Mouse (Mus musculus): ENCODE results near the gene Adora1. TPM values are rescaled to one million over a fixed set of nuclear protein-coding genes. Genes with fewer than 3 reads are reported as not detected.
"Not testable (repeated sequence)": the region's sequence is repeated elsewhere in the genome, so short reads cannot be mapped to it uniquely, and the experiment has no call there.

Gene Adora1
- polyA plus RNA-seq, 1 experiment from 2014 or later: 11.1 TPM

DNA sequence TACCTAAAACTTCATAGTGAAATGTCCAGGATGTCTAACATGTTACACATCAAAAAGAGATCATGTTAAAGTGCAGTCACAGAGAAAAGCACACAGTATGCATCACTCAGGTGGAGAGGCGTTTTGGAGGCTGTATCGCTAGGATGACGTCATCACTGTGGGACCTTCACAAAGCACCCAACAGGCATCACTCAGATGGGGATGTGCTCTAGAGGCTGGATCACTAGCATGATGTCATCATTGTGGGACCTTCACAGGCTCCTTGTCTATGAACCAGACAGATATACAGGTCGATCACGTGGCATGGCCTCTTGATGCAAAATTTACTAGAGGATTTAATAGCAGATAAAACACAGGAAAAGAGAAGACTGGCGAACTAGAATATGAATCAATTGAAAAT is 29.1 kb upstream of the Adora1 start:
- Histone ChIP-seq H3K36me3 (no peaks in the 10 kb centered on the region), H3K4me2 (no peak overlapping the region), H3K27ac (replicated peaks) (no peak overlapping the region), H3K4me1 (replicated peaks) (peaks cover 9% of the 10 kb centered on the region), H3K9ac (no peak overlapping the region), H3K4me3 (no peak overlapping the region), H3K9me3 (peaks cover 10% of the 10 kb centered on the region; the same call in 1 of the 2 replicates), H3K27me3 (no peaks in the 10 kb centered on the region)
- 93% methylated on average over 6 of the region's 6 CpGs for WGBS
- no peak for ATAC-seq (ENCODE audit: low read depth)

- H3K4me1 ChIP-seq (replicated peaks); H3K4me3 ChIP-seq; H3K9ac ChIP-seq; H3K27ac ChIP-seq (replicated peaks); H3K9me3 ChIP-seq; H3K4me2 ChIP-seq; H3K27me3 ChIP-seq; H3K36me3 ChIP-seq; ATAC-seq (ENCODE audit: low read depth): not testable (repeated sequence)
- 69% methylated on average over 1 of the region's 1 CpGs for WGBS
Measured at GRCm38 (mm10) chr1:134249681-134250080, 14.4 kb upstream of the Adora1 start.

DNA sequence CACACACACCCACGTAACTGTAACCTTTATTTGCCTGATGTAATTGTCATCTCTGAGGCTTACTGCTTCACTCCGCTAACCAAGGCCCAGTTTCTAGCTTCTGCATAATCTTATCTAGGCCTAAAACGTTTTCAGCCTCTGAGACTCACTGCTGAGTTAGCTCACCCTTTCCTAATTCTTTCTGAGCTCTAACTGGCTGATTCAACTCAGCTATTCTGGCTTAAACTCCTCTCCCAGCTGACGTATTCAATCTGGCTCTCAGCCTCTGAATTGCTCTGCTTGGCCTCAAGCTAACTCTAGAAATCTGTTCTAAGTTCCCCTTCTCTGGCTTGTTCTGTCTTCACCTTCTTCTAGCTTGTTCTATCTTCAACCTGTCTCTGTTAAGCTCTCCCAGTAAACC is 11.4 kb upstream of the Adora1 start:
- H3K4me2 ChIP-seq: no peak overlapping the region
- no peak overlapping the region for H3K9ac ChIP-seq
- peaks cover 8% of the 10 kb centered on the region; the same call in 1 of the 2 replicates for H3K27me3 ChIP-seq
- no peak overlapping the region for H3K27ac ChIP-seq (replicated peaks)
- H3K36me3 ChIP-seq: no peaks in the 10 kb centered on the region
- H3K4me3 ChIP-seq: no peak overlapping the region
- no peaks in the 10 kb centered on the region for H3K9me3 ChIP-seq
- peaks cover 8% of the 10 kb centered on the region; the same call in 1 of the 2 replicates for H3K4me1 ChIP-seq (replicated peaks)
- 62% methylated on average over 4 of the region's 4 CpGs for WGBS
- no peak for ATAC-seq (ENCODE audit: low read depth)

DNA sequence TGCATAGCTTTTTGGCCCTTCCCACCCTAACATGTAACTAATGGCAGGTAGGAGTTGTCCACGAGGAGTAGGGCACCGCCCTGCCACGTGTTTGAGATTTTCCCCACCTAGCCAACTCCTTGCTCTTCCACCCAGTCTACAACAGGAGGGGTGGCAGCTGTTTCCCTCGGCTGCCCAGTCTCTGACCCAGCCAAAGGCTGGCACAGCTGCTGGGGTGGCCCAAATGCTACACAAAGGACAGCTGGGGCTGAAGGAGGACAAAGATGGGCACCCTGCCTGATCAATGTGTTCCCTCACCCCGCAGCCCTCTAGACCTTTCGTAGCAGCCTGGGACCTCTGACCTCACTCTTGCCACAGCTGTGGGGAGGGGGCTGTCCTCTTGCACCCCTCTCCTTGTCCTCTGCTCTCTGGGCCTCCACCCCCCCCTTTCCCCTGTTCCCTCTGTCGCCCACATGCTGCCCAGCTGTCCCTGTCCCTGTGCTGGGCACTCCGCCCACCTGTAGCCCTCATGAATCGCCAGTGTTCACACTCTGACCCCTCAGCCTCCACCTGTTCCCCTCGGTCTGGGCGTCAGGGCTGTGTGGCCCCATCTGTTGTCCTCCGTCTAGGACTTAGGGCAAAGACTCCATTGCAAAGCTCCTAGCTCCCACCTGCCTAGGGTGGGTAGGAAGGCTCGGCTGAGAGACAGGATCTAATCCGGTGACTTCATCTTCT is 9.9 kb upstream of the Adora1 start:
- Histone ChIP-seq H3K4me1 (replicated peaks) (peaks cover 8% of the 10 kb centered on the region; the same call in 1 of the 2 replicates), H3K9me3 (no peaks in the 10 kb centered on the region), H3K9ac (no peak overlapping the region), H3K27ac (replicated peaks) (no peak overlapping the region), H3K4me3 (no peak overlapping the region), H3K27me3 (peaks cover 13% of the 10 kb centered on the region), H3K4me2 (no peak overlapping the region), H3K36me3 (no peaks in the 10 kb centered on the region)
- peak; percentile 10; the same call in 1 of the 2 replicates for ATAC-seq (ENCODE audit: low read depth)
- 68% methylated on average over 14 of the region's 14 CpGs for WGBS

DNA sequence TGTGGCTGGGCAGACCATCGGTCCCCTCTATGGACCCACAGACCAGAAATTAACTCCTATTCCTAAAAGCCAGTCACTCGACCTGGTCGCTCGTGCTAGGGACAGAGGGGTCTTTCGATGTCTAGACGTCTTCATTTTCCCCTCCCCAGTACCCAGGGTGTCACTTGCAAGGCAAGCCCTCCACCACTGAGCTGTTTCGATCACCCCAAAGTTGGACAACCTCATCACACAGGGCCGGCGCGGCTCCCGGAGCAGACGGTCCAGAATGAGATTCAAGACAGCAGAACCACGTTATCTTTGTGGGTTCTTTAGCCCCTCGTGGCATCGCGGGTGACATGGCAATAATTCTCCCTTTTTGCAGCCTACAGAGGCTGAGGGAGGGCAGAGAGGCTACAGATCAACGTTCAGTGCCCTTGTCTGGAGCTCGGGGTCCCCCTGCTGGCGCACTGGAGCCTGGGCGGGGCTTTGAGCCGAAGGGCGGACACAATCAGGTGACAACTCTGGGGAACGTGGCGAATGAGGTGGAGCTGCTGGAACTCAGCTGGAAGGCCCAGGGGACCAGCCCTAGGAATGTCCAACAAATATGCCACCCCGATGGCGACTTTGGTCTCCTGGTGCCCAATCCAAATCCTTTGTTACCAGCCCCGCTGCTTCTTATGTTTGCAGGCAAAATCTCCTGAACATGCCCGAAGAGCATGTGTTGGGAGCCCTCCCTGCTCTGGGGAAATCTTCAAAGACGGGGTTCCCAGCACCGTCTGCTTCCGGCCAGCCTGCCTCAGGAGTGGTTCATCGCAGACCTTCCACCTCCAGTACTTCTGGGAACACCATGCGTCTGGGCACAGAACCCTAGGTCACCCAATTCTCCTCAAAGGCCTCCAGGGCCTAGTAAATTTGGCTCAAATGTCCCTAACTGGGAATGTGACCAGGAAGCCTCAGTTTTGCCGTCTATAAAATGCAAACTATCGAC is 9.0 kb upstream of the Adora1 start:
- WGBS: 23% methylated on average over 35 of the region's 35 CpGs
- peak; percentile 85 for ATAC-seq (ENCODE audit: low read depth)
- Histone ChIP-seq H3K9ac (peak overlapping the region; percentile 38), H3K27me3 (peaks cover 16% of the 10 kb centered on the region), H3K4me3 (peak overlapping the region; percentile 0; the same call in 1 of the 2 replicates), H3K27ac (replicated peaks) (no peak overlapping the region), H3K4me1 (replicated peaks) (peaks cover 8% of the 10 kb centered on the region; the same call in 1 of the 2 replicates), H3K4me2 (peak overlapping the region; percentile 50), H3K9me3 (no peaks in the 10 kb centered on the region), H3K36me3 (no peaks in the 10 kb centered on the region)

DNA sequence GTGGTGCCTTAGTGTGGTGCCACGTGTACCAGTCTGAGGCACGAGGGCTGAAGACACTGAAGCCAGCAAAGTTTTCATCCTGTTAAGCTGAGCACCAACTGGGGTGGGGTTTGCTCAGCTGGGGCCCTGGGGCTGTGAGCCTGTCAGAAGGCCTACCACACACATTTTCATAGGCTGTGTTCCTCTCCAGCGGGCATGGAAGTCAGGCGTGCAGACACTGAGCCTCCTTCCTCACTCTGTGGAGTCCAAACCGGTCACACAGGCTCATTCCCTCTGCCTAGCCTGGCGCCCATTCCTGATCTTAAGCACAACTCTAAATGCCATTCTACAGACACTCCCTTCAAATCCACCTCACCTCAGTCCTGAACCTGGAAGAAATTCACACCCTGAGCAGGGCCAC is 8.3 kb upstream of the Adora1 start:
- Histone ChIP-seq H3K36me3 (no peaks in the 10 kb centered on the region), H3K4me3 (no peak overlapping the region), H3K9ac (no peak overlapping the region), H3K9me3 (no peaks in the 10 kb centered on the region), H3K4me1 (replicated peaks) (peaks cover 8% of the 10 kb centered on the region; the same call in 1 of the 2 replicates), H3K27me3 (peaks cover 16% of the 10 kb centered on the region), H3K27ac (replicated peaks) (no peak overlapping the region), H3K4me2 (no peak overlapping the region)
- 79% methylated on average over 6 of the region's 6 CpGs for WGBS
- peak; percentile 32 for ATAC-seq (ENCODE audit: low read depth)

DNA sequence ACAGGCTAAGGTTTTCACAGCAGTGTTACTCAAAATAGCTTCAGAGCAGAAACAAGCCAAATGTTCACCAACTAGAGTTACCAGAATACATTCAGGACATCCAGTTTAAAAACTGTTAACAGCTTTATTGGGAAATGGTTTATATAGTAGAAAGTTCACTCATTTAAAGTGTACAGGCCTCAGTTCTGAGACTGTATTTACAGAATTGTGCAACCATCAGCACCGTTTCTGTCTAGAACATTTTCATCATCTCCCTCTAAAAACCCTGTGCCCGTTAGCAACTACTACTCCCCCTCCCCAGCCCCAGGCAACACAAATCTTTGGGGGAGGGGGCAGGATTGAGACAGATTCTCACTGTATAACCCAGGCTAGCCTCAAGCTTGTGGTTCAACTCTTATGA is 7.1 kb upstream of the Adora1 start:
- H3K4me1 ChIP-seq (replicated peaks): peaks cover 8% of the 10 kb centered on the region; the same call in 1 of the 2 replicates
- peaks cover 22% of the 10 kb centered on the region for H3K27me3 ChIP-seq
- H3K9ac ChIP-seq: no peak overlapping the region
- no peaks in the 10 kb centered on the region for H3K36me3 ChIP-seq
- H3K9me3 ChIP-seq: no peaks in the 10 kb centered on the region
- no peak overlapping the region for H3K27ac ChIP-seq (replicated peaks)
- no peak for ATAC-seq (ENCODE audit: low read depth)
- no peak overlapping the region for H3K4me2 ChIP-seq
- WGBS: 75% methylated on average over 2 of the region's 2 CpGs
- H3K4me3 ChIP-seq: no peak overlapping the region

- WGBS: 65% methylated on average over 8 of the region's 8 CpGs
- no peak overlapping the region for H3K4me3 ChIP-seq
- no peak overlapping the region for H3K27ac ChIP-seq (replicated peaks)
- no peaks in the 10 kb centered on the region for H3K36me3 ChIP-seq
- peaks cover 32% of the 10 kb centered on the region for H3K27me3 ChIP-seq
- no peak overlapping the region for H3K4me2 ChIP-seq
- H3K9ac ChIP-seq: no peak overlapping the region
- no peaks in the 10 kb centered on the region for H3K9me3 ChIP-seq
- peaks cover 8% of the 10 kb centered on the region; the same call in 1 of the 2 replicates for H3K4me1 ChIP-seq (replicated peaks)
- ATAC-seq (ENCODE audit: low read depth): no peak
Measured at GRCm38 (mm10) chr1:134241298-134241697, 6.1 kb upstream of the Adora1 start.

DNA sequence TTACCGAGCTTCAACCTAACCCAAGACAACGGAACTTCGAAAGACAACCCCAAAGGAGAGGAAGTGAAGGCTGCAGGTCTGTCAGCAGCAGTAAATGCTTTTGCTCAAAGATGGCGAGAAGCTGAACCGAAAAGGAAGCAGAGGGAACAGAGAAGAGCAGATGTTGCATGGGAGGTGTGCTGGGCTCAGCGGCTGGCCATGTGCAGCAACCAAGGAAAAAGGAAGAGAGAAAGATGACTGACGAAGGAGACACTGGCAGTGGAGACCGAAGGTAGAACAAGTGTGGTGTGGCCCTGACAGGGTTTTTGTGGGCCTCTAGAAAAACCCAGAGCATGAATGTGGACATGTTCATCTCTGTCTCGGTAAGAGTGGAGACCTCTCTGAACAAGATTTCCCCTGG is 5.5 kb upstream of the Adora1 start:
- H3K4me3 ChIP-seq: no peak overlapping the region
- H3K36me3 ChIP-seq: no peaks in the 10 kb centered on the region
- WGBS: 87% methylated on average over 9 of the region's 9 CpGs
- H3K4me1 ChIP-seq (replicated peaks): peaks cover 12% of the 10 kb centered on the region
- ATAC-seq (ENCODE audit: low read depth): no peak
- no peak overlapping the region for H3K9ac ChIP-seq
- no peak overlapping the region for H3K4me2 ChIP-seq
- H3K27me3 ChIP-seq: peaks cover 38% of the 10 kb centered on the region
- H3K27ac ChIP-seq (replicated peaks): no peak overlapping the region
- no peaks in the 10 kb centered on the region for H3K9me3 ChIP-seq

DNA sequence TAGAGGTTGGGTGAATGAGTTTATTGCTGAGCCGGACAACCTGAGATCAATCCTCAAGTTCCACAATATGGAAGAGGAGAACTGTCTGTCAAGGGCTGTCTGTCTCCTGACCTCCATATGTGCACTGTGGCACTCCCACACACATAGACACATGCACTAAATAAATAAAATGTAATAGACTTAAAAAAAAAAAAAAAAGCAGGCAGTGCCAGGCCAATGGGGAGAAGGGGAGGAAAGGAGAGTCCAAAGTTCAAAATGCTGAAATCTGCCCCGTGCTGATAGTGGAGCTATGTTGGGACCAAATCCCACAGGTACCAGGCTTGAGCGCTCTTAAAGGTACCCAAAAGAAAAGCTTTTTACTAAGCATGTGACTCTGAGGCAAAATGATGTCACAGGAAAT is 2.2 kb upstream of the Adora1 start:
- H3K9me3 ChIP-seq: no peaks in the 10 kb centered on the region
- H3K4me1 ChIP-seq (replicated peaks): peaks cover 37% of the 10 kb centered on the region
- no peak for ATAC-seq (ENCODE audit: low read depth)
- WGBS: 92% methylated on average over 3 of the region's 3 CpGs
- no peaks in the 10 kb centered on the region for H3K36me3 ChIP-seq
- H3K4me3 ChIP-seq: no peak overlapping the region
- peaks cover 64% of the 10 kb centered on the region for H3K27me3 ChIP-seq
- H3K9ac ChIP-seq: no peak overlapping the region
- no peak overlapping the region for H3K4me2 ChIP-seq
- H3K27ac ChIP-seq (replicated peaks): no peak overlapping the region

GRCm38 (mm10) chr1:134236142-134236541 is 911 bp upstream of the Adora1 start:
- Histone ChIP-seq H3K4me3 (no peak overlapping the region), H3K27ac (replicated peaks) (no peak overlapping the region), H3K4me1 (replicated peaks) (peaks cover 41% of the 10 kb centered on the region), H3K9ac (no peak overlapping the region; the same call in 1 of the 2 replicates), H3K4me2 (peak overlapping the region; percentile 82; the same call in 1 of the 2 replicates), H3K27me3 (peaks cover 54% of the 10 kb centered on the region), H3K9me3 (no peaks in the 10 kb centered on the region), H3K36me3 (no peaks in the 10 kb centered on the region)
- ATAC-seq (ENCODE audit: low read depth): no peak
- WGBS: 39% methylated on average over 3 of the region's 3 CpGs
